Mouse (Mus musculus) stomach, postnatal 0 days (tissue): ENCODE results near the gene Gtf2f2. TPM values are rescaled to one million over a fixed set of nuclear protein-coding genes. Genes with fewer than 3 reads are reported as not detected.

Source experiments
- ATAC-seq: fragments of 200-750 bp; cut with Nextera tagmentation; 2 replicates; pipeline ENCODE4 v1.8.0; 2017; ENCODE audit not compliant: low FRiP score, low TSS enrichment
- DNase-seq: peaks from one replicate; pipeline ENCODE4 v3.0.0-alpha.2; 2016; ENCODE audit warnings: low spot score
- H3K27ac ChIP-seq: fragments of 300-500 bp; sonication (generic); replicated peaks from 2 replicates; pipeline ENCODE4 v1.5.1; 2014; ENCODE audit warnings: mild to moderate bottlenecking, control low read depth
- H3K27me3 ChIP-seq: fragments of 300-500 bp; sonication (generic); 2 replicates; pipeline ENCODE4 v1.6.1; 2014; ENCODE audit warnings: low read length; ENCODE audit not compliant: control insufficient read depth, insufficient read depth
- H3K36me3 ChIP-seq: fragments of 300-500 bp; sonication (generic); 2 replicates; pipeline ENCODE4 v1.6.1; 2014; ENCODE audit warnings: low read length, mixed read lengths; ENCODE audit not compliant: control insufficient read depth, insufficient read depth
- H3K4me1 ChIP-seq: fragments of 300-500 bp; sonication (generic); replicated peaks from 2 replicates; pipeline ENCODE4 v1.6.1; 2014; ENCODE audit warnings: antibody characterized with exemption; ENCODE audit not compliant: control insufficient read depth, insufficient read depth
- H3K4me2 ChIP-seq: fragments of 300-500 bp; sonication (generic); replicated peaks from 2 replicates; pipeline ENCODE4 v1.6.1; 2014; ENCODE audit warnings: low read depth, mild to moderate bottlenecking, control low read depth, moderate library complexity
- H3K4me3 ChIP-seq: fragments of 300-500 bp; sonication (generic); 2 replicates; pipeline ENCODE4 v1.5.1; 2014; ENCODE audit warnings: low read depth, low read length, control low read depth
- H3K9ac ChIP-seq: fragments of 300-500 bp; sonication (generic); 2 replicates; pipeline ENCODE4 v1.6.1; 2014; ENCODE audit warnings: mild to moderate bottlenecking, low read length, control low read depth, mixed read lengths
- H3K9me3 ChIP-seq: fragments of 300-500 bp; sonication (generic); 2 replicates; pipeline ENCODE4 v1.6.1; 2016; ENCODE audit warnings: low read length; ENCODE audit not compliant: control insufficient read depth
- CTCF ChIP-seq: IDR thresholded peaks from 2 replicates; pipeline ENCODE4 v1.5.1; 2016; ENCODE audit warnings: antibody characterized with exemption, low read depth, mild to moderate bottlenecking, moderate library complexity
- EP300 ChIP-seq: optimal IDR thresholded peaks from 2 replicates; pipeline ENCODE3; 2016; ENCODE audit warnings: antibody characterized with exemption
- WGBS: fragments of 180-500 bp; shearing (Covaris S2); extraction: QIAGEN DNeasy Blood & Tissue Kit; methylation state at CpG from one replicate; pipeline ENCODE4 v1.1.7; 2014; 5-methylcytosine and 5-hydroxymethylcytosine counted together
- polyA plus RNA-seq: library from polyadenylated mRNA; unstranded; fragments of >200 nt; fragmentation: Nextera tagmentation; extraction: Ambion mirVana; gene quantifications from 2 replicates; pipeline ENCODE4 v1.2.1, GENCODE M21; 2015

The Gtf2f2 gene
- polyA plus RNA-seq, 1 experiment from 2014 or later = 36.8 TPM

DNA sequence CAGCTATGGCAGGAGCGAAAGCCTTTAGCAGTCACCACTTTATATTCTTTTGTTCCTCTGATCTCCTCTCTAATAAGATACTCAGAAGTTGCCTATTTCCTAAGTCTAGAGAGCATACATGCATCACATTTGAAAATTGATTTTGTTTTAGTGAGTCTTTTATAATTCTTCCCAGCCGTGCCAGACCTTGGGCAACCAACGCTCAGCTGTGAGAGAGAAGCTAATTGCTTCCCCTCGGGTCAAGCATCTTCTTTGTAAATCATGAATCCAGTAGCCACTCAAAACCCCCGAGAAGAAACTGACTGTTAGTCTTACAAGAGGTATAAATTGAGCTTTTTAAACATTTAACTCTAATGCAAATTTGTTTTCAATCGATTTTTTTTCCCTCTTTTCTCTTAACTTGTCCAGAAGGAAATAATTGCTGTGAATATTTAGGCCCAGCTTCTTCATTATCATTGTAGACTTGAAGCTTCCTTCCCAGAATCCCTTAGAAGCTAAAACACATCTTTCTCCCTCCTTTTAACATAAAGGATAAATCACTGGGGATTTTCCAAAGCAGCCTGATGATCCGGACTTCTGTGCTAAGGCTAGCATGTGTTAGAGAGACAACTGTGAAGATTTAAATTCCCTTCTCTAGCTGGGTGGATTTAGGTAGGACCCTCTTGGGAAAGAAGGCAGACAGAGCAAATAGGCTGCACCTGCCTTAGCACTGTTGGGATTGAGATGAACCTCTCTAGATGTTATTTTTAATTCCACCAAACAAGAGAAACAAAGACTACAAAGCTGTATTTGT lies 10.5 kb upstream of the Gtf2f2 start:
- no peak overlapping the region for H3K9ac ChIP-seq
- no peaks in the 10 kb centered on the region for H3K9me3 ChIP-seq
- 63% methylated on average over 7 of the region's 7 CpGs for WGBS
- no peak for TF ChIP-seq EP300
- TF ChIP-seq CTCF = no peak
- DNase-seq (no peak), ATAC-seq (no peak)
- no peak overlapping the region for H3K4me2 ChIP-seq
- H3K27me3 ChIP-seq = no peaks in the 10 kb centered on the region
- H3K4me3 ChIP-seq = no peak overlapping the region
- no peaks in the 10 kb centered on the region for H3K36me3 ChIP-seq
- no peak overlapping the region for H3K27ac ChIP-seq
- no peaks in the 10 kb centered on the region for H3K4me1 ChIP-seq

DNA sequence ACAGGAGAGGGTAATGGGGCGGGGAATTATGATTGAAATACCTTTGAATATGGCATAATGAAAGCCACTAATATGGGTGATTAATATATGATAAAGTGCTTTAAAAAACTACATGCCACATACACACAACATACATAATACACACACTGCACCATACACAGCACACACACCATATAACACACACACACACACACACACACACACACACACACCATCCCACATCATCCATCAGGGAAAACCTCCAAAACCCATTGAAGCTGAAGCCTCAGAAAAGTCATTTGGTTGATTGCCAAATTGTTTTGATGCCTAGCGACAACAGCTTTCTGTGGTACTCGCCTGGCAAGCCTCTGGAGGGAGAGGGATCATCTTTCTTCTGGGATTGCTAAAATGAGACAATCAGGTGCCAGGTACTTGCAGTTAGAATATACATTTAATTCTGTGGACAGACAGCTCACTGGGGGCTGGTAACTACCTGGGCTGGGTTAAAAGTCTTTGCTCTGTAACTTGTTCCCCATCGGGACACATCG lies 9.7 kb upstream of the Gtf2f2 start:
- no peak overlapping the region for H3K27ac ChIP-seq
- no peaks in the 10 kb centered on the region for H3K4me1 ChIP-seq
- H3K27me3 ChIP-seq = no peaks in the 10 kb centered on the region
- TF ChIP-seq CTCF (no peak), EP300 (no peak)
- WGBS = 80% methylated on average over 5 of the region's 5 CpGs
- H3K36me3 ChIP-seq = no peaks in the 10 kb centered on the region
- no peak overlapping the region for H3K9ac ChIP-seq
- no peaks in the 10 kb centered on the region for H3K9me3 ChIP-seq
- H3K4me3 ChIP-seq = no peak overlapping the region
- DNase-seq = no peak
- ATAC-seq = no peak
- no peak overlapping the region for H3K4me2 ChIP-seq

- Histone ChIP-seq H3K4me2 (no peak overlapping the region), H3K4me1 (no peaks in the 10 kb centered on the region), H3K27ac (no peak overlapping the region), H3K9me3 (no peaks in the 10 kb centered on the region), H3K27me3 (no peaks in the 10 kb centered on the region), H3K4me3 (no peak overlapping the region), H3K9ac (no peak overlapping the region), H3K36me3 (no peaks in the 10 kb centered on the region)
- TF ChIP-seq CTCF (no peak), EP300 (no peak)
- ATAC-seq (no peak), DNase-seq (no peak)
- 82% methylated on average over 10 of the region's 10 CpGs for WGBS
Measured at GRCm38 (mm10) chr14:76017785-76018490, 7.3 kb upstream of the Gtf2f2 start.

DNA sequence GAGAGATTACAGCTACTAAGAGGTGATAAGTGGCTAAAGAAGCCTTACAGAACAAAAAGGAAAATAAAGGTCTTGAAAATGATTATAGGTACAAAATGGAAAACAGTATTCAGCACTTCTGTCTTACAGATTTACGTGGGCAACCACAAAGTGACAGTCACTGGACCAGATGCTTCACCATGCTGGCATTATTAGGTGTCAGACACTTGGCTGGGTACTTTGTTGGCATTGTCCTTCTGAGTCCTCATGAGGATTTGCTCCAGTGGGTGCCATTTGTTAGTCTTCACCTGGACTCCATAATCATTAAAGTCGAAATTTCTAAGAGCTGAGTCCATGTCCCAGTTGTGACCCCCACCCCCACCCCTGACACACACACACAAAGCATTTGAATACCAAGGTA lies 3.7 kb upstream of the Gtf2f2 start:
- H3K9me3 ChIP-seq = no peaks in the 10 kb centered on the region
- no peak overlapping the region for H3K4me2 ChIP-seq
- no peaks in the 10 kb centered on the region for H3K27me3 ChIP-seq
- ATAC-seq = no peak
- DNase-seq = no peak
- WGBS = 33% methylated on average over 2 of the region's 2 CpGs
- no peaks in the 10 kb centered on the region for H3K36me3 ChIP-seq
- TF ChIP-seq CTCF (no peak), EP300 (no peak)
- no peaks in the 10 kb centered on the region for H3K4me1 ChIP-seq
- H3K4me3 ChIP-seq = no peak overlapping the region
- no peak overlapping the region for H3K27ac ChIP-seq
- no peak overlapping the region for H3K9ac ChIP-seq

DNA sequence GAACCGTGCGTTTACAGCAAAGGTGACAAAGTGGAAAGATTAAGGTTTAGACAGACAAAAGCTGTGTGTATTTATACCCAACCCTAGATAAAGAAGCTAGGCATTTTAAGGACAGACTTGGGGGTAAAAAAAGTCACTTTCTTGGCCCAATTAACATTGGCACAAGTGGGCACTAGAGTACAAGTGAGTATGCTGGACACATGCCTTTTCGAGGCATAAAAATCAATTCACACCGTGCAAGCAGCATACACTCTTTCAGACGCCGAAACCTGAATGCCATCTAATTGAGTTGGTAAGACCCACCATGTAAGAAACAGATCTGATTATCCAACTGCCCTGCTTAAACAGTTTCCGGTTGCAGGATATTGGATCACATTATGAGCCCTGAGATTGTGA lies 395 bp upstream of the Gtf2f2 start:
- Histone ChIP-seq H3K36me3 (no peaks in the 10 kb centered on the region), H3K9me3 (no peaks in the 10 kb centered on the region), H3K4me2 (peak overlapping the region; percentile 80), H3K27ac (no peak overlapping the region), H3K27me3 (no peaks in the 10 kb centered on the region), H3K4me3 (peak overlapping the region; percentile 88), H3K4me1 (no peaks in the 10 kb centered on the region), H3K9ac (no peak overlapping the region)
- ATAC-seq = 0 out of 2 replicates have a peak, but pooled peaks have one; percentile 10
- TF ChIP-seq CTCF (no peak), EP300 (no peak)
- 33% methylated on average over 7 of the region's 7 CpGs for WGBS
- no peak for DNase-seq

GRCm38 (mm10) chr14:76009185-76009584 lies 1.5 kb downstream of the Gtf2f2 start:
- Histone ChIP-seq H3K9ac (no peak overlapping the region), H3K27ac (no peak overlapping the region), H3K27me3 (no peaks in the 10 kb centered on the region), H3K4me2 (peak overlapping the region; percentile 80), H3K36me3 (no peaks in the 10 kb centered on the region), H3K4me1 (no peaks in the 10 kb centered on the region), H3K4me3 (no peak overlapping the region; the same call in 1 of the 2 replicates), H3K9me3 (no peaks in the 10 kb centered on the region)
- ATAC-seq (peak; percentile 56), DNase-seq (peak; percentile 27)
- 56% methylated on average over 5 of the region's 5 CpGs for WGBS
- TF ChIP-seq EP300 = no peak
- TF ChIP-seq CTCF = no peak
